ENCODE assay signal across 8 mouse cellular contexts in genomic region chr4:56222023-56222776, GRCm38 (mm10).
DNase-seq lines count a peak whose midpoint lies in the region; ATAC-seq lines count a peak whose summit lies in the region.

No protein-coding gene starts in this region.

- peaks cover 20% of the 10 kb centered on the region for H3K4me1 ChIP-seq in kidney, embryonic 15.5 days
- no peaks in the 10 kb centered on the region for H3K4me1 ChIP-seq in neural tube, embryonic 14.5 days (ENCODE audit: control insufficient read depth, insufficient read depth, low read length)

- peak; percentile 56; the same call in 1 of the 2 replicates for ATAC-seq in kidney, embryonic 15.5 days (replicated peaks; ENCODE audit: low FRiP score)
- peak; percentile 44; the same call in 1 of the 2 replicates for ATAC-seq in neural tube, embryonic 14.5 days (ENCODE audit: low read depth)

- H3K4me2 ChIP-seq in kidney, embryonic 15.5 days: peak overlapping the region; percentile 31
- no peak overlapping the region for H3K4me2 ChIP-seq in neural tube, embryonic 14.5 days (ENCODE audit: low read depth, low read length)

- H3K9me3 ChIP-seq in kidney, embryonic 15.5 days (replicated peaks): no peaks in the 10 kb centered on the region
- no peaks in the 10 kb centered on the region for H3K9me3 ChIP-seq in neural tube, embryonic 14.5 days (ENCODE audit: control insufficient read depth, low read length)

- H3K9ac ChIP-seq in kidney, embryonic 15.5 days: no peak overlapping the region
- H3K9ac ChIP-seq in neural tube, embryonic 14.5 days (replicated peaks; ENCODE audit: low read depth, low read length): no peak overlapping the region

- peak overlapping the region; percentile 14; the same call in 1 of the 2 replicates for H3K4me3 ChIP-seq in kidney, embryonic 15.5 days (replicated peaks)
- H3K4me3 ChIP-seq in neural tube, embryonic 14.5 days (ENCODE audit: low read depth, low read length): no peak overlapping the region

- no peaks in the 10 kb centered on the region for H3K36me3 ChIP-seq in kidney, embryonic 15.5 days
- H3K36me3 ChIP-seq in neural tube, embryonic 14.5 days (ENCODE audit: control insufficient read depth, insufficient read depth, low read length): no peaks in the 10 kb centered on the region

- H3K27me3 ChIP-seq in kidney, embryonic 15.5 days: no peaks in the 10 kb centered on the region
- H3K27me3 ChIP-seq in neural tube, embryonic 14.5 days (ENCODE audit: control insufficient read depth, insufficient read depth, low read length): no peaks in the 10 kb centered on the region

- WGBS in kidney, embryonic 15.5 days: 35% methylated on average over 8 of the region's 8 CpGs
- WGBS in neural tube, embryonic 14.5 days: 43% methylated on average over 8 of the region's 8 CpGs

- no peak overlapping the region for H3K27ac ChIP-seq in kidney, embryonic 15.5 days
- no peak overlapping the region for H3K27ac ChIP-seq in neural tube, embryonic 14.5 days (ENCODE audit: low read depth, low read length)

- peak; percentile 33 for DNase-seq in layer of hippocampus, adult 11-12 months (ENCODE audit: low spot score)
- no peak for DNase-seq in layer of hippocampus, adult 9-10 months (ENCODE audit: low spot score)
- peak; percentile 35 to 43 for DNase-seq in cerebellum, postnatal 14 days
- DNase-seq in heart, adult 8-10 months (ENCODE audit: low spot score): peak; percentile 68
- DNase-seq in lung, adult 18-20 months: peak; percentile 67 to 75
- peak; percentile 77 for DNase-seq in thymus, postnatal 14 days
